Mouse (Mus musculus) gastrocnemius, postnatal 25 days (tissue): ENCODE measurements around the gene Mrps35. TPM values are rescaled to one million over a fixed set of nuclear protein-coding genes. Genes with fewer than 3 reads are reported as not detected.

Experiments used
- total RNA-seq, 2 experiments: library from RNA; stranded (reverse); gene quantifications; 1 replicate in 1 of 2; 2 replicates in 1 of 2; pipeline ENCODE4 v1.2.3; 2021

Gene Mrps35
- total RNA-seq, 2 experiments from 2014 or later: 51.7 to 59.4 TPM

Other genes with a start within 250 kb of the Mrps35 start
- 1 to 10 TPM in 1 of 2 experiments, under 1 TPM in 1; 0.61 to 1.2 TPM for gene Arntl2, start 246.7 kb upstream of the Mrps35 start, total RNA-seq
- not detected for gene Smco2, start 192.7 kb upstream of the Mrps35 start, total RNA-seq
- gene Ppfibp1, start 154.3 kb upstream of the Mrps35 start, total RNA-seq: 10 to 100 TPM; 32.7 to 33.7 TPM
- gene 1700034J05Rik, start 88.3 kb upstream of the Mrps35 start, total RNA-seq: not detected
- under 1 TPM; 0.54 to 0.59 TPM for gene Rep15, start 10.2 kb upstream of the Mrps35 start, total RNA-seq
- gene Mansc4, start 44.3 kb downstream of the Mrps35 start, total RNA-seq: not detected
- 1 to 10 TPM; 2.3 to 2.4 TPM for gene Klhl42, start 48.6 kb downstream of the Mrps35 start, total RNA-seq
- gene Pthlh, start 221.4 kb downstream of the Mrps35 start, total RNA-seq: 1 to 10 TPM in 1 of 2 experiments, under 1 TPM in 1; 0.88 to 1.6 TPM